Mouse (Mus musculus): Measurements from ENCODE around the gene Tgfbr3.

Gene Tgfbr3

GRCm38 (mm10) chr5:107220936-107221335 lies 68.5 kb downstream of the Tgfbr3 start:
- no peak for DNase-seq (ENCODE audit: low read depth, low spot score)
- Histone ChIP-seq H3K27me3 (ENCODE audit: control insufficient read depth, insufficient read depth, low read length, poor library complexity, severe bottlenecking) (no peaks in the 10 kb centered on the region), H3K36me3 (ENCODE audit: control insufficient read depth, insufficient read depth, low read length, poor library complexity, severe bottlenecking) (no peaks in the 10 kb centered on the region)

- Histone ChIP-seq H3K36me3 (ENCODE audit: control insufficient read depth, insufficient read depth, low read length, poor library complexity, severe bottlenecking) (no peaks in the 10 kb centered on the region), H3K27me3 (ENCODE audit: control insufficient read depth, insufficient read depth, low read length, poor library complexity, severe bottlenecking) (no peaks in the 10 kb centered on the region)
- DNase-seq (ENCODE audit: low read depth, low spot score) = no peak
Observed at GRCm38 (mm10) chr5:107219883-107220282, 69.5 kb downstream of the Tgfbr3 start.

GRCm38 (mm10) chr5:107219318-107219717 lies 70.1 kb downstream of the Tgfbr3 start:
- no peaks in the 10 kb centered on the region for H3K27me3 ChIP-seq (ENCODE audit: control insufficient read depth, insufficient read depth, low read length, poor library complexity, severe bottlenecking)
- DNase-seq (ENCODE audit: low read depth, low spot score) = no peak
- no peaks in the 10 kb centered on the region for H3K36me3 ChIP-seq (ENCODE audit: control insufficient read depth, insufficient read depth, low read length, poor library complexity, severe bottlenecking)

GRCm38 (mm10) chr5:107218594-107218993 lies 70.8 kb downstream of the Tgfbr3 start:
- Histone ChIP-seq H3K27me3 (ENCODE audit: control insufficient read depth, insufficient read depth, low read length, poor library complexity, severe bottlenecking) (no peaks in the 10 kb centered on the region), H3K36me3 (ENCODE audit: control insufficient read depth, insufficient read depth, low read length, poor library complexity, severe bottlenecking) (no peaks in the 10 kb centered on the region)
- no peak for DNase-seq (ENCODE audit: low read depth, low spot score)

- no peaks in the 10 kb centered on the region for H3K27me3 ChIP-seq (ENCODE audit: control insufficient read depth, insufficient read depth, low read length, poor library complexity, severe bottlenecking)
- H3K36me3 ChIP-seq (ENCODE audit: control insufficient read depth, insufficient read depth, low read length, poor library complexity, severe bottlenecking) = no peaks in the 10 kb centered on the region
- DNase-seq (ENCODE audit: low read depth, low spot score) = no peak
Observed at GRCm38 (mm10) chr5:107217139-107217538, 72.3 kb downstream of the Tgfbr3 start.

GRCm38 (mm10) chr5:107213373-107214132 lies 75.9 kb downstream of the Tgfbr3 start:
- no peak for DNase-seq (ENCODE audit: low read depth, low spot score)
- Histone ChIP-seq H3K36me3 (ENCODE audit: control insufficient read depth, insufficient read depth, low read length, poor library complexity, severe bottlenecking) (no peaks in the 10 kb centered on the region), H3K27me3 (ENCODE audit: control insufficient read depth, insufficient read depth, low read length, poor library complexity, severe bottlenecking) (no peaks in the 10 kb centered on the region)

GRCm38 (mm10) chr5:107211830-107212370 lies 77.5 kb downstream of the Tgfbr3 start:
- no peaks in the 10 kb centered on the region for H3K27me3 ChIP-seq (ENCODE audit: control insufficient read depth, insufficient read depth, low read length, poor library complexity, severe bottlenecking)
- no peak for DNase-seq (ENCODE audit: low read depth, low spot score)
- no peaks in the 10 kb centered on the region for H3K36me3 ChIP-seq (ENCODE audit: control insufficient read depth, insufficient read depth, low read length, poor library complexity, severe bottlenecking)

GRCm38 (mm10) chr5:107210040-107210439 lies 79.4 kb downstream of the Tgfbr3 start:
- no peaks in the 10 kb centered on the region for H3K36me3 ChIP-seq (ENCODE audit: control insufficient read depth, insufficient read depth, low read length, poor library complexity, severe bottlenecking)
- no peak for DNase-seq (ENCODE audit: low read depth, low spot score)

GRCm38 (mm10) chr5:107207911-107208310 lies 81.5 kb downstream of the Tgfbr3 start:
- Histone ChIP-seq H3K27me3 (ENCODE audit: control insufficient read depth, insufficient read depth, low read length, poor library complexity, severe bottlenecking) (no peaks in the 10 kb centered on the region), H3K36me3 (ENCODE audit: control insufficient read depth, insufficient read depth, low read length, poor library complexity, severe bottlenecking) (no peaks in the 10 kb centered on the region)
- no peak for DNase-seq (ENCODE audit: low read depth, low spot score)

More at GRCm38 (mm10) chr5:107210040-107210439, 79.4 kb downstream of the Tgfbr3 start:
- H3K27me3 ChIP-seq (ENCODE audit: control insufficient read depth, insufficient read depth, low read length, poor library complexity, severe bottlenecking) = no peaks in the 10 kb centered on the region

GRCm38 (mm10) chr5:107204306-107204705 lies 85.1 kb downstream of the Tgfbr3 start:
- DNase-seq (ENCODE audit: low read depth, low spot score) = no peak
- Histone ChIP-seq H3K36me3 (ENCODE audit: control insufficient read depth, insufficient read depth, low read length, poor library complexity, severe bottlenecking) (no peaks in the 10 kb centered on the region), H3K27me3 (ENCODE audit: control insufficient read depth, insufficient read depth, low read length, poor library complexity, severe bottlenecking) (no peaks in the 10 kb centered on the region)

- no peak for DNase-seq (ENCODE audit: low read depth, low spot score)
- H3K27me3 ChIP-seq (ENCODE audit: control insufficient read depth, insufficient read depth, low read length, poor library complexity, severe bottlenecking) = no peaks in the 10 kb centered on the region
- H3K36me3 ChIP-seq (ENCODE audit: control insufficient read depth, insufficient read depth, low read length, poor library complexity, severe bottlenecking) = no peaks in the 10 kb centered on the region
Observed at GRCm38 (mm10) chr5:107202801-107203559, 86.4 kb downstream of the Tgfbr3 start.

- H3K27me3 ChIP-seq (ENCODE audit: control insufficient read depth, insufficient read depth, low read length, poor library complexity, severe bottlenecking) = no peaks in the 10 kb centered on the region
- H3K36me3 ChIP-seq (ENCODE audit: control insufficient read depth, insufficient read depth, low read length, poor library complexity, severe bottlenecking) = no peaks in the 10 kb centered on the region
- DNase-seq (ENCODE audit: low read depth, low spot score) = no peak
Observed at GRCm38 (mm10) chr5:107201509-107202182, 87.8 kb downstream of the Tgfbr3 start.

- no peak for DNase-seq (ENCODE audit: low read depth, low spot score)
- no peaks in the 10 kb centered on the region for H3K27me3 ChIP-seq (ENCODE audit: control insufficient read depth, insufficient read depth, low read length, poor library complexity, severe bottlenecking)
- H3K36me3 ChIP-seq (ENCODE audit: control insufficient read depth, insufficient read depth, low read length, poor library complexity, severe bottlenecking) = no peaks in the 10 kb centered on the region
Observed at GRCm38 (mm10) chr5:107200853-107201341, 88.5 kb downstream of the Tgfbr3 start.

- H3K27me3 ChIP-seq (ENCODE audit: control insufficient read depth, insufficient read depth, low read length, poor library complexity, severe bottlenecking) = no peaks in the 10 kb centered on the region
- H3K36me3 ChIP-seq (ENCODE audit: control insufficient read depth, insufficient read depth, low read length, poor library complexity, severe bottlenecking) = no peaks in the 10 kb centered on the region
- no peak for DNase-seq (ENCODE audit: low read depth, low spot score)
Observed at GRCm38 (mm10) chr5:107200221-107200635, 89.2 kb downstream of the Tgfbr3 start.
